Mouse (Mus musculus): ENCODE data around the gene Pdlim5. TPM values are rescaled to one million over a fixed set of nuclear protein-coding genes. Genes with fewer than 3 reads are reported as not detected.

Gene Pdlim5
- polyA plus RNA-seq, 1 experiment = 45.2 TPM

DNA sequence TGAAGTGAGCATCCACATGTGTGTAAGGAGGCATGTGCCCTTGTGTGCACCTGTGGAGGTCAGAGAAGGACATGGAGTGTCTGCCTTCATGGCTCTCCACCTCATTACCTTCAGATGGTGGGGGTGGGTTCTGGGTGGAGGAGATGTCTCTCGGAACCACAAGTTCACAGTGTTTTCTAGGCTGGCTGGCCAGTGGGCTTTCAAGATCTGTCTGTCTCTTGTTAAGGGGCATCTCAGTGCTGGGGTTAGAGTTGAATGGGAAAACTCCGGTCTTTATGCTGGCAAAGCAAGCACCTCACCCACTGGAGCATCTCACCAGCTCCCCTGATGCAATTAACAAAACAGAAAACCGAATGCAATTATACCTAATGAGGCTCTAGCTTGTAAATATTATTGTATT is 36.0 kb upstream of the Pdlim5 start:
- H3K36me3 ChIP-seq (ENCODE audit: control insufficient read depth, insufficient read depth, low read length, poor library complexity, severe bottlenecking) = no peaks in the 10 kb centered on the region
- no peak overlapping the region for H3K27ac ChIP-seq (ENCODE audit: insufficient read depth, low read length)
- no peaks in the 10 kb centered on the region for H3K9me3 ChIP-seq (replicated peaks; ENCODE audit: control insufficient read depth, insufficient read depth, low read length, poor library complexity, severe bottlenecking)
- no peak overlapping the region for H3K9ac ChIP-seq (ENCODE audit: low read depth, poor library complexity, severe bottlenecking)
- H3K4me3 ChIP-seq (ENCODE audit: low read depth, low read length) = no peak overlapping the region
- no peaks in the 10 kb centered on the region for H3K27me3 ChIP-seq (ENCODE audit: control insufficient read depth, insufficient read depth, low read length, poor library complexity, severe bottlenecking)
- H3K4me1 ChIP-seq (ENCODE audit: control insufficient read depth, insufficient read depth, low read length) = no peaks in the 10 kb centered on the region
- TF ChIP-seq EP300 (IDR thresholded peaks at IDR 0.05; ENCODE audit: insufficient read depth, low read depth, low read length) (no peak), POLR2A (IDR thresholded peaks at IDR 0.05; ENCODE audit: insufficient read depth, low read length) (no peak), CTCF (IDR thresholded peaks at IDR 0.05; ENCODE audit: low read depth, low read length) (no peak)

DNA sequence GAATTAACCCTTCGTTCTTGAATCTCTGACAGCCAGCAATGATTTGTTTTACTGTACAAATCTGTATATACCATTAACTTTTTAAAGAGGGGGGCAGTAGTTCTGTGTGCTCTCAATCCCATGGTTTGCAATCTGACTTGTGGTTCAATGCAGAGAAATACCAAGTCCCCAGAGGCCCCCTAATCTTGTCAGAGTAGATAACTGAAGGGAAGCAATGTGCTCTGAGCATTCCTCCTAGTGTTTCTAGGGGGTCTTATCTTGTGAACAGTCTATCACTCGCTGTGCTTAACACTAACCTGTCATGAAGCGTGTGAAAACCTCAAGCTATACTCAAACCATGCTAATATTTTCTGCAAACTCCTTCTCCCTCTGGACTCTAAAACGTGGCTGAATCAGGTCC is 34.6 kb upstream of the Pdlim5 start:
- Histone ChIP-seq H3K4me1 (ENCODE audit: control insufficient read depth, insufficient read depth, low read length) (no peaks in the 10 kb centered on the region), H3K9me3 (replicated peaks; ENCODE audit: control insufficient read depth, insufficient read depth, low read length, poor library complexity, severe bottlenecking) (no peaks in the 10 kb centered on the region), H3K4me3 (ENCODE audit: low read depth, low read length) (no peak overlapping the region), H3K27ac (ENCODE audit: insufficient read depth, low read length) (no peak overlapping the region), H3K36me3 (ENCODE audit: control insufficient read depth, insufficient read depth, low read length, poor library complexity, severe bottlenecking) (no peaks in the 10 kb centered on the region), H3K9ac (ENCODE audit: low read depth, poor library complexity, severe bottlenecking) (no peak overlapping the region), H3K27me3 (ENCODE audit: control insufficient read depth, insufficient read depth, low read length, poor library complexity, severe bottlenecking) (no peaks in the 10 kb centered on the region)
- TF ChIP-seq CTCF (IDR thresholded peaks at IDR 0.05; ENCODE audit: low read depth, low read length) (no peak), POLR2A (IDR thresholded peaks at IDR 0.05; ENCODE audit: insufficient read depth, low read length) (no peak), EP300 (IDR thresholded peaks at IDR 0.05; ENCODE audit: insufficient read depth, low read depth, low read length) (no peak)

DNA sequence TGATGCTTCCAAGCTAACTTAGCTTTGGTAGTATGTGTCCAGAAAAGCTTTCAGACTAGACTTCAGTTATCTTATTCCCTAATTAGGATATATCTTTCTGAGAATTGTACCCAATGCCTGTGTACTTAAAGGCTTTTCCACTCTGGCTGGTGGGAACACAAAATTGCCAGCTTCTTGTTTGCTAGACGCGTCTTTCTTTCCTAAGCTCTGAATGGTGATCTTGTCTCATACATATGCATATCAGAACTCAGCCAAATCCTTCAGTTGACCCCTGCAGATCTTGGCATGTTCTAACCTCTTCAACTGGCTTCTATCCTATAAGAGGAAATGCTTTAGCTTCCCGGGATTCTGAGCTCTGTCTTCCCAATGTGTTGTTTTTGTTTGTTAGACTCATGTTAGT is 31.3 kb upstream of the Pdlim5 start:
- TF ChIP-seq EP300 (IDR thresholded peaks at IDR 0.05; ENCODE audit: insufficient read depth, low read depth, low read length) = no peak
- TF ChIP-seq POLR2A (IDR thresholded peaks at IDR 0.05; ENCODE audit: insufficient read depth, low read length) = no peak
- TF ChIP-seq CTCF (IDR thresholded peaks at IDR 0.05; ENCODE audit: low read depth, low read length) = no peak
- no peaks in the 10 kb centered on the region for H3K36me3 ChIP-seq (ENCODE audit: control insufficient read depth, insufficient read depth, low read length, poor library complexity, severe bottlenecking)
- no peaks in the 10 kb centered on the region for H3K27me3 ChIP-seq (ENCODE audit: control insufficient read depth, insufficient read depth, low read length, poor library complexity, severe bottlenecking)
- no peak overlapping the region for H3K4me3 ChIP-seq (ENCODE audit: low read depth, low read length)
- H3K9ac ChIP-seq (ENCODE audit: low read depth, poor library complexity, severe bottlenecking) = no peak overlapping the region
- no peaks in the 10 kb centered on the region for H3K4me1 ChIP-seq (ENCODE audit: control insufficient read depth, insufficient read depth, low read length)
- no peak overlapping the region for H3K27ac ChIP-seq (ENCODE audit: insufficient read depth, low read length)
- no peaks in the 10 kb centered on the region for H3K9me3 ChIP-seq (replicated peaks; ENCODE audit: control insufficient read depth, insufficient read depth, low read length, poor library complexity, severe bottlenecking)

GRCm38 (mm10) chr3:142424134-142424533 is 28.6 kb upstream of the Pdlim5 start:
- no peaks in the 10 kb centered on the region for H3K27me3 ChIP-seq (ENCODE audit: control insufficient read depth, insufficient read depth, low read length, poor library complexity, severe bottlenecking)
- H3K4me3 ChIP-seq (ENCODE audit: low read depth, low read length) = no peak overlapping the region
- H3K36me3 ChIP-seq (ENCODE audit: control insufficient read depth, insufficient read depth, low read length, poor library complexity, severe bottlenecking) = no peaks in the 10 kb centered on the region
- no peak overlapping the region for H3K27ac ChIP-seq (ENCODE audit: insufficient read depth, low read length)
- H3K4me1 ChIP-seq (ENCODE audit: control insufficient read depth, insufficient read depth, low read length) = no peaks in the 10 kb centered on the region
- H3K9ac ChIP-seq (ENCODE audit: low read depth, poor library complexity, severe bottlenecking) = no peak overlapping the region
- TF ChIP-seq CTCF (IDR thresholded peaks at IDR 0.05; ENCODE audit: low read depth, low read length) (no peak), POLR2A (IDR thresholded peaks at IDR 0.05; ENCODE audit: insufficient read depth, low read length) (no peak), EP300 (IDR thresholded peaks at IDR 0.05; ENCODE audit: insufficient read depth, low read depth, low read length) (no peak)
- no peaks in the 10 kb centered on the region for H3K9me3 ChIP-seq (replicated peaks; ENCODE audit: control insufficient read depth, insufficient read depth, low read length, poor library complexity, severe bottlenecking)

DNA sequence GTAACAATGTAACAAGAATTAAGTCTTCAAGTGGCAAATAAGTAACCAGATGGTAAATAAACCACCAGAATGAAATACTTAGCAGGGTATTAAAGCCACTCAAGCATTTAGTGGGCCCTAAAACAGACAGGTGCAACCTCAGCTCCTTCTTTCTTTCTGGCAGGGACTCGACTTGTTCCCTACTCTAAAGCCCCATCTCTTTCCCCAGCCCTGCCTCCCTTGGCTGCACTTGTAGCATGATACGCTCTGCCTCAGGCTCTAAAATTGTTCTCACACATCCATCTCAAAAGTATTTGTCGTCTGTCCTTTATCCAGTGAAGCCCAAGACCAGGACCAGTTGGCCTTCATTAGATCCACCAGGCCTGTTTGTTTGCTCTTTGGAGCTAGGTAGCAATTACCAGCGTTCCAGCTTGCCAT is 28.0 kb upstream of the Pdlim5 start:
- Histone ChIP-seq H3K4me1 (ENCODE audit: control insufficient read depth, insufficient read depth, low read length) (no peaks in the 10 kb centered on the region), H3K27me3 (ENCODE audit: control insufficient read depth, insufficient read depth, low read length, poor library complexity, severe bottlenecking) (no peaks in the 10 kb centered on the region), H3K27ac (ENCODE audit: insufficient read depth, low read length) (no peak overlapping the region), H3K36me3 (ENCODE audit: control insufficient read depth, insufficient read depth, low read length, poor library complexity, severe bottlenecking) (no peaks in the 10 kb centered on the region), H3K9ac (ENCODE audit: low read depth, poor library complexity, severe bottlenecking) (no peak overlapping the region), H3K9me3 (replicated peaks; ENCODE audit: control insufficient read depth, insufficient read depth, low read length, poor library complexity, severe bottlenecking) (no peaks in the 10 kb centered on the region), H3K4me3 (ENCODE audit: low read depth, low read length) (no peak overlapping the region)
- TF ChIP-seq POLR2A (IDR thresholded peaks at IDR 0.05; ENCODE audit: insufficient read depth, low read length) (no peak), EP300 (IDR thresholded peaks at IDR 0.05; ENCODE audit: insufficient read depth, low read depth, low read length) (no peak), CTCF (IDR thresholded peaks at IDR 0.05; ENCODE audit: low read depth, low read length) (no peak)

DNA sequence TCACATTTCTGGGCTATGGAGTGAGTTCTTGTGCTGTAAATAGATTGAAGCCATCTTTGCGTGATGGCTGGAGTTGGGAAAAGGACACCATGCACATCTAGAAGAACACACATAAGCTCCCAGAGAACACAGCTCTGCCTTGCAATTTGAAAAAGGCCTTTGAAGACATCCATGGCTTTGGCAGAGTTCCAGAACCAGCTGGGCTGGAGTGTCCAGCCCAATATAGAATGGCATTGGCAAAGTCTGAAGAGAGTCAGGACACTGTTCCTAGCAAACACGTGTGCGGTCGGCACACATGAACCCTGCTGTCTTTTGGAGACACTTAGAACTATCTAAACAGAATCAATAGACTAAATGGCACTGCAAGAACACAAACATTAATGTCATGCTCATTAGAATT is 26.7 kb upstream of the Pdlim5 start:
- no peaks in the 10 kb centered on the region for H3K4me1 ChIP-seq (ENCODE audit: control insufficient read depth, insufficient read depth, low read length)

More for the DNA sequence above, 26.7 kb upstream of the Pdlim5 start:
- TF ChIP-seq EP300 (IDR thresholded peaks at IDR 0.05; ENCODE audit: insufficient read depth, low read depth, low read length) (no peak), CTCF (IDR thresholded peaks at IDR 0.05; ENCODE audit: low read depth, low read length) (no peak), POLR2A (IDR thresholded peaks at IDR 0.05; ENCODE audit: insufficient read depth, low read length) (no peak)
- no peaks in the 10 kb centered on the region for H3K36me3 ChIP-seq (ENCODE audit: control insufficient read depth, insufficient read depth, low read length, poor library complexity, severe bottlenecking)
- H3K9ac ChIP-seq (ENCODE audit: low read depth, poor library complexity, severe bottlenecking) = no peak overlapping the region
- H3K27ac ChIP-seq (ENCODE audit: insufficient read depth, low read length) = no peak overlapping the region
- H3K4me3 ChIP-seq (ENCODE audit: low read depth, low read length) = no peak overlapping the region
- no peaks in the 10 kb centered on the region for H3K27me3 ChIP-seq (ENCODE audit: control insufficient read depth, insufficient read depth, low read length, poor library complexity, severe bottlenecking)
- H3K9me3 ChIP-seq (replicated peaks; ENCODE audit: control insufficient read depth, insufficient read depth, low read length, poor library complexity, severe bottlenecking) = no peaks in the 10 kb centered on the region

Data from ES-Bruce4 (cell line).